Mouse (Mus musculus): Measurements from ENCODE around the gene Gm47791.

- TF ChIP-seq CTCF (IDR thresholded peaks at IDR 0.05; ENCODE audit: borderline replicate concordance, extremely low read depth, insufficient read depth, insufficient read length): no peak
- no peak for TF ChIP-seq POLR2A (IDR thresholded peaks at IDR 0.05; ENCODE audit: borderline replicate concordance, extremely low read depth, insufficient read depth, insufficient read length, poor library complexity, severe bottlenecking)
Observed at GRCm38 (mm10) chr1:82807206-82807605, 36.2 kb upstream of the Gm47791 start.

Measured in brain, embryonic 14.5 days (tissue).